Mouse (Mus musculus) forebrain, postnatal 0 days (tissue): ENCODE data around the gene Vps26a. TPM values are rescaled to one million over a fixed set of nuclear protein-coding genes. Genes with fewer than 3 reads are reported as not detected.

Experiments used
- ATAC-seq: fragments of 200-750 bp; cut with Nextera tagmentation; 2 replicates; pipeline ENCODE4 v1.8.0; 2017; ENCODE audit warnings: mild to moderate bottlenecking, moderate library complexity
- DNase-seq: peaks from one replicate; pipeline ENCODE4 v3.0.0-alpha.2; 2015
- H3K27ac ChIP-seq: fragments of 300-500 bp; sonication (generic); 2 replicates; pipeline ENCODE4 v1.5.1; 2014; ENCODE audit warnings: low read depth, mild to moderate bottlenecking, antibody characterized with exemption, low read length, moderate library complexity, mixed read lengths
- H3K27me3 ChIP-seq: fragments of 300-500 bp; sonication (generic); 2 replicates; pipeline ENCODE4 v1.6.1; 2014; ENCODE audit warnings: mild to moderate bottlenecking, low read length, mixed read lengths; ENCODE audit not compliant: insufficient read depth
- H3K36me3 ChIP-seq: fragments of 300-500 bp; sonication (generic); 2 replicates; pipeline ENCODE4 v1.6.1; 2014; ENCODE audit warnings: mild to moderate bottlenecking, moderate library complexity; ENCODE audit not compliant: insufficient read depth
- H3K4me1 ChIP-seq: fragments of 300-500 bp; sonication (generic); 2 replicates; pipeline ENCODE4 v1.6.1; 2014; ENCODE audit warnings: antibody characterized with exemption; ENCODE audit not compliant: insufficient read depth
- H3K4me2 ChIP-seq: fragments of 300-500 bp; sonication (generic); 2 replicates; pipeline ENCODE4 v1.6.1; 2014; ENCODE audit warnings: low read depth, mild to moderate bottlenecking, moderate library complexity
- H3K4me3 ChIP-seq: fragments of 300-500 bp; sonication (generic); 2 replicates; pipeline ENCODE4 v1.5.1; 2014; ENCODE audit warnings: low read depth, low read length, mixed read lengths
- H3K9ac ChIP-seq: fragments of 300-500 bp; sonication (generic); 2 replicates; pipeline ENCODE4 v1.6.1; 2014; ENCODE audit warnings: mild to moderate bottlenecking
- H3K9me3 ChIP-seq: fragments of 300-500 bp; sonication (generic); 2 replicates; pipeline ENCODE4 v1.6.1; 2016; ENCODE audit warnings: low read length
- CTCF ChIP-seq: sonication (generic); IDR thresholded peaks from 2 replicates; pipeline ENCODE4 v1.5.1; 2016; ENCODE audit warnings: antibody characterized with exemption, control low read depth, low read depth
- WGBS: fragments of 180-500 bp; shearing (Covaris S2); extraction: QIAGEN DNeasy Blood & Tissue Kit; methylation state at CpG from one replicate; pipeline ENCODE4 v1.1.7; 2014; 5-methylcytosine and 5-hydroxymethylcytosine counted together
- polyA plus RNA-seq: library from polyadenylated mRNA; unstranded; fragments of >200 nt; fragmentation: Nextera tagmentation; extraction: Ambion mirVana; gene quantifications from 2 replicates; pipeline ENCODE4 v1.2.1, GENCODE M21; 2015
- total RNA-seq: library from RNA; depleted of rRNA; stranded (reverse); fragments of >200 nt; gene quantifications from 2 replicates; pipeline ENCODE4 v1.2.3, GENCODE M21; 2014

Vps26a gene
- total and polyA plus RNA-seq, 2 experiments from 2014 or later, result 45.7 to 52.1 TPM

DNA sequence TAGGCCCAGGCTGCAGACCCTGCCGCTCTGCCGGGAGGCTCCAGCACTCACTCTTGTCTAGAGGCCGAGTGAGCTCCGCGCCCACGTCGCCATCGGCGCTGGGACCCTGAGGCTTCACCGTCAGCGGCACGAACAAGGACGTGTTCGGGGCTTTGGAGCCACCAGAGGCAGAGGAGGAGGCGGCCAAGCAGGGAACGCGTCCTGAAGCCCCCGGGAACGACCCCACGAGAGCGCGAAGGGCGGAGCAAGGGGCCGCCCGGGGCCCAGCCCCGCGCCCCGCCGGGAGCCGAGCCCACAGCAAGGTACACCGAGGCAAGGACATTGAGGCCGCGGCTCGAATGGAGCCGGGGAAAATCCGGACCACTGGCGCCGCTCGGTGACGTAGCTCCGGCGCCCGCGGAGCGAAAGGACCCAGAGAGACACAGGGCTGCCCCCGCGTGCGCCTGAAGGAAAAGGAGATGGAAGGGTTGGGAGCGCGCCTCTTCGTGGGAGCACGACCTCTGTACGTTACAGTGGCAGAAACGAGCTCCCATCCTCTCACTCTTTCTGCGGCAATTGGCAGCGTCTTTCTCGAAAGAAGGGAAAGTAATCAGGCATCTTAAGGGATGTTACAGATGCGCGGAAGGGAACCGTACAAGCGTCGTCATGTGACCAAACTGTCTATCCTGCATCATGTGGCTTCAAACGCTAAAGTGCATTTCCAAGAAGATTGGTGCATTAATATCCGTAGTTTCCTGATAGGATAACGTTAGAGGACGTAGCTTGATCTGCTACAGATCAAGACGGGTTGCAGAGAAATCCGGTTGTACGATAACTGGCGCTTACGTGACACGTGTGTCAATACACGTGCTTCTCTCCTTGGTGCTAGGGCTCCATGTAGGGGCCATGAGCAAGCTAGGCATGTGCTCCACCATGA, 37.0 kb downstream of the Vps26a start, which contains the start of the genes 4930507D05Rik and Supv3l1:
Gene 4930507D05Rik, plus strand, starts transcription at position 126 of the 916 bp plus-strand sequence.
Gene Supv3l1, minus strand, starts transcription at position 375 of the 916 bp plus-strand sequence.
- WGBS, result 2% methylated on average over 70 of the region's 73 CpGs
- H3K36me3 ChIP-seq, result peaks cover 26% of the 10 kb centered on the region
- peaks cover 3% of the 10 kb centered on the region; the same call in 1 of the 2 replicates for H3K4me1 ChIP-seq
- ATAC-seq (peak; percentile 98), DNase-seq (peak; percentile 96)
- H3K27ac ChIP-seq, result peak within 1 kb of the TSS; percentile 88
- H3K9ac ChIP-seq, result peak within 1 kb of the TSS; percentile 73
- peak within 1 kb of the TSS; percentile 73 for H3K4me3 ChIP-seq
- no peaks in the 10 kb centered on the region for H3K27me3 ChIP-seq
- H3K4me2 ChIP-seq, result peak within 1 kb of the TSS; percentile 62
- no peak for TF ChIP-seq CTCF
- H3K9me3 ChIP-seq, result no peaks in the 10 kb centered on the region

DNA sequence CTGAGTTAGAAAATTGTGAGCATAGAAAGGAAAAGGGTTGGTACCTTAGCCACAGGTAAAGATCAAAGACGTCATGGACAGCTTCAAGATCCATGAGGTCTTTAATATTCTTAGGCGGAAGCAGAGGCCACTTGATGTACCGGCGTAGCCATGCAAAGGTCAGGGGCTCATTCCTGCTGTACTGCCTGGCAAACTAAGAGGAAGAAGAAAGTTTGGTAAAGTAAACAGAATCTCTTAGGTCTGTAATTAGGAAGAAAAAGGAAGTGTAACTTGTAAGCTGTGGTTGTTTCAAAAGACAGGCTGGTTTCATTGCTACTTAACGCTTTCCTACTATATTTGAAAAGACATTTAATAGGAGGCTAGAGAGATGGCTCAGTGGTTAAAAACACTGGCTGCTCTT, 56.2 kb downstream of the Vps26a start:
- 93% methylated on average over 5 of the region's 5 CpGs for WGBS

DNA sequence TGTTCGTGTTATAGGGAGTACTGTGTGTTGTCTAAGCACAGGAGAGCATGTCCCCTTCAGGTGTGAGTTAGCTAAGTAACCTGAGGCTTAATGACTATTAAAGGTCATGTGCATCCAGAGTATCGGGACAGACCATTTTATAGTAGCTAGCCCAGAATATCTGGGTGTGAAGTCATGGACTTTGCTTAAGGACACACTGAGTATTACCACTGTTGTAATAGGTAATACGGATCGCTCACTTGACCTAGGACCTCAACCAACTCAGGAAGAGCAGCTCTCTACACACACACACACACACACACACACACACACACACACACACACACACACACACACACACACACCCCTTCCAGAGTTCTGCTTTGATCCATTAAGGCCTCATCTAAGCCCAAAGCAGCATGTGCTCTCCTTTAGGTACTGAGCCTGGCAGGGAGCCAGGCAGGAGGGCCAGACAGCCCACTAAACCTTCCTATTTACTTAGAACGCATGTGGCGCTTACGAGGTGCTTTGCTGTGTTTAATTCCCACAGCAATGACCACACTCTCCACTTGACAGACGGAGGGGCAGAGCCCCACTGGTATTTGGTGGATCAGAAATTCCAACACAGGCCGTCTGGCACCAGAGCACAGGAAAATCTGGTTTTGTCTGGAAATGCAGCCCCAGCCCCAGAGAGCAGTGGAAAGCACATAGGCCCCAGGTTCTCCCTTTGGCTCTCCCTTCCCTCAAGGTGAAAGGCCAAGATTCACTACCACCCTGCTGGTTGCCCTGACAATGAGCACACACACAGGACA, 61.3 kb downstream of the Vps26a start:
- Histone ChIP-seq H3K9me3 (no peaks in the 10 kb centered on the region), H3K36me3 (peaks cover 22% of the 10 kb centered on the region), H3K4me3 (no peak overlapping the region), H3K27me3 (no peaks in the 10 kb centered on the region), H3K4me2 (no peak overlapping the region), H3K27ac (no peak overlapping the region), H3K9ac (no peak overlapping the region), H3K4me1 (no peaks in the 10 kb centered on the region)
- TF ChIP-seq CTCF, result no peak
- DNase-seq (no peak), ATAC-seq (no peak)
- WGBS, result 43% methylated on average over 9 of the region's 9 CpGs

More for the DNA sequence above, 56.2 kb downstream of the Vps26a start:
- no peak overlapping the region for H3K9ac ChIP-seq
- no peak for DNase-seq
- no peak for TF ChIP-seq CTCF
- H3K4me1 ChIP-seq, result no peaks in the 10 kb centered on the region
- no peak overlapping the region for H3K4me3 ChIP-seq
- H3K4me2 ChIP-seq, result no peak overlapping the region
- no peak overlapping the region for H3K27ac ChIP-seq
- no peaks in the 10 kb centered on the region for H3K9me3 ChIP-seq
- H3K27me3 ChIP-seq, result no peaks in the 10 kb centered on the region
- no peak for ATAC-seq
- peaks cover 70% of the 10 kb centered on the region for H3K36me3 ChIP-seq

DNA sequence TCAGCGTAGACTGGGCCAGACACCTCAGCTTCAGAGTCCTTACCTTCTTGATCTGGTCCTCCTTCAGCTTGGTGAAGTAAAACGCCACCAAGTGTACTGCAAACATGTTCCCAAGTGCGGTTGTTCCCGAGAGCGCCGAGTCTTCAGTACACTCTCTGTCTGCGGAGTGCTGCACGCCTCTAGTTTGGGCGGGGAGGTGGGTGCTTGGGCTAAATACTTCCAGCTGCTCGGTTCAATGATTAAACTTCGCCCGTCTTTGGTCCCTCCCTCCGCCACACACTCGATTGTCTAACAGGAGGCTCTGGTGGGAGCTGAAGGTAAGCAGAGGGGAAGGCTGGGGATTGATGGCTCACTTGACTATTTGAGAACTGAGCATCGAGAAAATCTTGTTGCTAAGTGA, 64.3 kb downstream of the Vps26a start, which contains the start of gene Hkdc1:
Gene Hkdc1, minus strand, starts transcription at position 237 of the 400 bp plus-strand sequence.
- WGBS, result 52% methylated on average over 15 of the region's 15 CpGs
- Histone ChIP-seq H3K36me3 (no peaks in the 10 kb centered on the region), H3K9ac (no peak within 1 kb of the TSS), H3K9me3 (no peaks in the 10 kb centered on the region), H3K4me3 (no peak within 1 kb of the TSS), H3K27ac (no peak within 1 kb of the TSS), H3K4me1 (no peaks in the 10 kb centered on the region), H3K27me3 (no peaks in the 10 kb centered on the region), H3K4me2 (no peak within 1 kb of the TSS)
- no peak for ATAC-seq
- DNase-seq, result no peak
- TF ChIP-seq CTCF, result no peak

DNA sequence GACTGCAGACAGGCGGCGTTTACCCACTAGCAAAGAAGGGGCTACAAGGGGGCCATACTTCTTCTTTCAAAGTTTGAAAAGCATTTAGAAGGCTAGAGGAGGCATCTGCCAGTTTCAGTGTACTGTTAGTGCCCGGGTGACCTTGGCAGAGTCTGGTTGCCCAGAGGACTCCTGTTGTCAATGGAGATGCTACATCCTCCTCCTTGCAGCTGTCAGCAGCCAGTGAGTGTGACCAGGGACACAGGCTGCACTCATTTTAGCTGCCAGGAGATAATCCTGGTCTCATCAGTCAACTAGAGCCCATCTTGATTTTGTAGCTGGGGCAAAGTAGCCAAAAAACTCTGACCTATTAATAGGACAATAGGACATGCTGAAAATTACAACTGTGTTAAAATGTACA, 65.5 kb downstream of the Vps26a start:
- TF ChIP-seq CTCF, result no peak
- no peaks in the 10 kb centered on the region for H3K36me3 ChIP-seq
- no peaks in the 10 kb centered on the region for H3K9me3 ChIP-seq
- H3K4me1 ChIP-seq, result no peaks in the 10 kb centered on the region
- no peak overlapping the region for H3K9ac ChIP-seq
- no peak for ATAC-seq
- H3K4me2 ChIP-seq, result no peak overlapping the region
- no peaks in the 10 kb centered on the region for H3K27me3 ChIP-seq
- 87% methylated on average over 3 of the region's 3 CpGs for WGBS
- no peak overlapping the region for H3K4me3 ChIP-seq
- DNase-seq, result no peak
- no peak overlapping the region for H3K27ac ChIP-seq

DNA sequence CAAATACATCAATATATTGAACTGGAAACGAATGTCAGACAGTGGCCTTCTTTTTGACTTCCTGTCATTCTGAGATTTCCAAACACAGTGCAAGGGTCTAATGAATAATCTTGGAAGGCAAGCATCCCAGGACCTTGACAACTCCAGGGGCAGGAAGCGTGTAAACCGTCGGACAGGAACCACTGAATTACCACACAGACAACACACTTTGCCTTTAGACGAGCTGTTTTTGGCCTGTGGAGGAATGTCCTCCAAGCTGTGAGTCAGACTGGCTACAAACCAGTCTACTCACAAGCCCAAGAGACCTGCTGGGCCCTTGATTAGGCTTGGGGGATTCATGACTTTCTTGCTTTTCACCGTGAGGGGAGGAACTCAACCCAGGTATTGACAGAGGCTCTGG, 66.2 kb downstream of the Vps26a start:
- TF ChIP-seq CTCF, result no peak
- 81% methylated on average over 6 of the region's 6 CpGs for WGBS
- ATAC-seq, result no peak

More for the DNA sequence above, 66.2 kb downstream of the Vps26a start:
- Histone ChIP-seq H3K4me2 (no peak overlapping the region), H3K4me1 (no peaks in the 10 kb centered on the region), H3K27ac (no peak overlapping the region), H3K9ac (no peak overlapping the region), H3K9me3 (no peaks in the 10 kb centered on the region), H3K27me3 (no peaks in the 10 kb centered on the region), H3K36me3 (no peaks in the 10 kb centered on the region), H3K4me3 (no peak overlapping the region)
- no peak for DNase-seq
